Mouse (Mus musculus) liver, postnatal 0 days (tissue): ENCODE data around the gene Adamts7. TPM values are rescaled to one million over a fixed set of nuclear protein-coding genes. Genes with fewer than 3 reads are reported as not detected.
A peak's percentile ranks its signal among the peaks of the same experiment; 100 is the strongest.

ENCODE experiments used
- ATAC-seq: fragments of 200-750 bp; cut with Nextera tagmentation; 2 replicates; pipeline ENCODE4 v1.8.0; 2017; ENCODE audit warnings: mild to moderate bottlenecking, moderate library complexity
- DNase-seq: peaks from one replicate; pipeline ENCODE4 v3.0.0-alpha.2; 2016
- H3K27ac ChIP-seq: fragments of 300-500 bp; sonication (generic); 2 replicates; pipeline ENCODE4 v1.5.1; 2014; ENCODE audit warnings: antibody characterized with exemption, moderate library complexity, mild to moderate bottlenecking, low read depth
- H3K27me3 ChIP-seq: fragments of 300-500 bp; sonication (generic); 2 replicates; pipeline ENCODE4 v1.6.1; 2014; ENCODE audit warnings: low read length, control low read depth, mixed read lengths; ENCODE audit not compliant: insufficient read depth
- H3K36me3 ChIP-seq: fragments of 300-500 bp; sonication (generic); replicated peaks from 2 replicates; pipeline ENCODE4 v1.6.1; 2014; ENCODE audit warnings: mild to moderate bottlenecking, control low read depth, low read length, moderate library complexity, mixed read lengths; ENCODE audit not compliant: insufficient read depth
- H3K4me1 ChIP-seq: fragments of 300-500 bp; sonication (generic); 2 replicates; pipeline ENCODE4 v1.6.1; 2014; ENCODE audit warnings: antibody characterized with exemption, mild to moderate bottlenecking, control low read depth; ENCODE audit not compliant: insufficient read depth
- H3K4me2 ChIP-seq: fragments of 300-500 bp; sonication (generic); 2 replicates; pipeline ENCODE4 v1.6.1; 2014; ENCODE audit warnings: low read depth, mild to moderate bottlenecking, low read length, moderate library complexity, mixed read lengths
- H3K4me3 ChIP-seq: fragments of 300-500 bp; sonication (generic); 2 replicates; pipeline ENCODE4 v1.5.1; 2014; ENCODE audit warnings: low read depth, low read length
- H3K9ac ChIP-seq: fragments of 300-500 bp; sonication (generic); replicated peaks from 2 replicates; pipeline ENCODE4 v1.6.1; 2014; ENCODE audit warnings: mild to moderate bottlenecking, moderate library complexity
- H3K9me3 ChIP-seq: fragments of 300-500 bp; sonication (generic); 2 replicates; pipeline ENCODE4 v1.6.1; 2016; ENCODE audit warnings: mild to moderate bottlenecking, control low read depth, low read length, mixed read lengths
- CTCF ChIP-seq: sonication (generic); IDR thresholded peaks from 2 replicates; pipeline ENCODE4 v1.5.1; 2016; ENCODE audit warnings: antibody characterized with exemption, low read depth
- EP300 ChIP-seq: IDR thresholded peaks from 2 replicates; pipeline ENCODE4 v1.6.1; 2016; ENCODE audit warnings: antibody characterized with exemption, low read depth, mild to moderate bottlenecking
- WGBS: fragments of 180-500 bp; shearing (Covaris S2); extraction: QIAGEN DNeasy Blood & Tissue Kit; methylation state at CpG from one replicate; pipeline ENCODE4 v1.1.7; 2014; ENCODE audit not compliant: insufficient replicate concordance; 5-methylcytosine and 5-hydroxymethylcytosine counted together
- polyA plus RNA-seq: library from polyadenylated mRNA; unstranded; fragments of >200 nt; fragmentation: Nextera tagmentation; extraction: Ambion mirVana; gene quantifications from 2 replicates; pipeline ENCODE4 v1.2.1, GENCODE M21; 2015

Adamts7 gene
- polyA plus RNA-seq, 1 experiment from 2014 or later = 2.0 TPM

DNA sequence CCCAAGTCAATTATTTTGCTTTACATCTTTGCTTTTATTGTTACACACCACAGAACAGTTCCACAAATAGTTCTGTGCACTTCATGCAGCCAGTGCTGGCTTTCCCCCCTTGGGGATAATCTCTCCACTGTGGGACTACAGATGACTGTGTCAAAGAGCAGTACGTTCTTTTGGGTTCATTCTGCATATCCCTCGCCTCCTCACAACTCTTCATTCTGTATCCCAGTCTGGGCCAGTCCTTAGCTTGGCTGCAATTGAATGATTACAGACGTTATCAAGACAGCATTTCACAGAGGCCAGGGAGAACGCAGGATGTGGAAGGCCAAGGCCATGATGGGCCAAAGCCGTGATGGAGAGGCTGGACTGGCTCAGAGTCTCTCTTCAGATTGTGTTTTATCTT is 16.0 kb upstream of the Adamts7 start:
- Histone ChIP-seq H3K9ac (no peak overlapping the region), H3K9me3 (no peaks in the 10 kb centered on the region), H3K4me1 (no peaks in the 10 kb centered on the region), H3K36me3 (no peaks in the 10 kb centered on the region), H3K4me3 (no peak overlapping the region), H3K4me2 (no peak overlapping the region), H3K27me3 (no peaks in the 10 kb centered on the region), H3K27ac (no peak overlapping the region)
- no peak for TF ChIP-seq CTCF
- no peak for TF ChIP-seq EP300
- DNase-seq = no peak
- no peak for ATAC-seq
- WGBS = 59% methylated on average over 5 of the region's 5 CpGs

DNA sequence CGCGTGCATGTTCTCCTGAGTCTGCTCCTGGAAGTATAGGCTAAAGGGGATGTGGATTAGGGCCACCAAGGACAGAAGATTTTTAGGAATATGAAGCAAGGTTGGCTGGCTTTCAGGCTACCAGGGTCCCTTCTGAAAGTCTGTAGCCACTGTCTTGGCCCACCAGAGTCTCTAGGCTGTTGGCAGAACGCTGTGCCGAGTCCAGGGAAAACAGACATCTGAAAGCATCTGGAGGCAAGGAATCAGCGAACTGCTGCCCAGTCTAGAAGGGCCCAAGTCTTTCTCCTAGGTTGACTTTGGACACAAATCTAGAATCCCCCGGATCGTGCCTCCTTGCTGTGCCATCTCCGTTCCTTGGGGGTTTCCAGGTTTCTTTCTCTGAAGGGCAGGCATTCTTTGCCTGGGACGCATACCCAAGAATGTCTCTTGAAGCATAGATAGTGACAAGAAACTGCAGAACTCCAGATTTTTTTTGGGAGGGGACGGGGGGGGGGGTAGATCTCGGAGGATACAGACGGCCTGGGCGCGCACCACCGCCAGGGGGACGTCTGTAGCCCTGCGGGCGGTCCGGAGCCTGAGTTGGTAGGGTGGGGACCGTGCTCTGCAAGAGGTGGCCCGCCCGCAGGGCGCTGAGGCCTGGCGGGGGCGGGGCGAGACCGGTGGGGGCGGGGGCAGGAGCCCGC is 485 bp upstream of the Adamts7 start:
- H3K27me3 ChIP-seq = peaks cover 33% of the 10 kb centered on the region
- H3K4me2 ChIP-seq = peak overlapping the region; percentile 91
- TF ChIP-seq EP300 (no peak), CTCF (peak; percentile 54)
- H3K4me3 ChIP-seq = peak overlapping the region; percentile 63
- H3K27ac ChIP-seq = no peak overlapping the region
- H3K9ac ChIP-seq = peak overlapping the region; percentile 62
- no peaks in the 10 kb centered on the region for H3K9me3 ChIP-seq
- H3K36me3 ChIP-seq = no peaks in the 10 kb centered on the region
- 10% methylated on average over 29 of the region's 29 CpGs for WGBS
- ATAC-seq = peak; percentile 60
- H3K4me1 ChIP-seq = peaks cover 18% of the 10 kb centered on the region; the same call in 1 of the 2 replicates
- DNase-seq = peak; percentile 55

DNA sequence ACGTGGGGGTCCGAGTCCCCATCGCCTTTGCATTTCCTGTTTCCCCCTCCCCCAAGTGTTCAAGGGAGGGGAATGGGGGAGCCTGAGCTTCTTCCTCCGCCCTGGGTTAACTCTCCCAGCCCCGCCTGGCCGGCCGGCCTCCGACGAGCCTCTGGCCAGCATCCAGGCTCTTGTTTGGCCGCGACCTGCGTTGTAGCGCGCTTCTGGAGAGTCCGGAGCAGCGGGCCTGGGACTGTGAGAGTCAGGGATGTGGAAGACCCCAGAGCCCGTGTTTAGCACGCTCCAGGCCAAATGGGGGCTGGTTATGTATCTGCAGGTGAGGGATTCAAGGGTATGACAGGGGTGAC is 853 bp downstream of the Adamts7 start:
- no peak overlapping the region for H3K27ac ChIP-seq
- peaks cover 18% of the 10 kb centered on the region; the same call in 1 of the 2 replicates for H3K4me1 ChIP-seq
- H3K4me2 ChIP-seq = peak overlapping the region; percentile 91
- DNase-seq (peak; percentile 43), ATAC-seq (no peak)
- no peaks in the 10 kb centered on the region for H3K36me3 ChIP-seq
- H3K9me3 ChIP-seq = no peaks in the 10 kb centered on the region
- 2% methylated on average over 17 of the region's 18 CpGs for WGBS
- peaks cover 33% of the 10 kb centered on the region for H3K27me3 ChIP-seq
- TF ChIP-seq CTCF (no peak), EP300 (no peak)
- H3K9ac ChIP-seq = peak overlapping the region; percentile 50
- peak overlapping the region; percentile 63 for H3K4me3 ChIP-seq

DNA sequence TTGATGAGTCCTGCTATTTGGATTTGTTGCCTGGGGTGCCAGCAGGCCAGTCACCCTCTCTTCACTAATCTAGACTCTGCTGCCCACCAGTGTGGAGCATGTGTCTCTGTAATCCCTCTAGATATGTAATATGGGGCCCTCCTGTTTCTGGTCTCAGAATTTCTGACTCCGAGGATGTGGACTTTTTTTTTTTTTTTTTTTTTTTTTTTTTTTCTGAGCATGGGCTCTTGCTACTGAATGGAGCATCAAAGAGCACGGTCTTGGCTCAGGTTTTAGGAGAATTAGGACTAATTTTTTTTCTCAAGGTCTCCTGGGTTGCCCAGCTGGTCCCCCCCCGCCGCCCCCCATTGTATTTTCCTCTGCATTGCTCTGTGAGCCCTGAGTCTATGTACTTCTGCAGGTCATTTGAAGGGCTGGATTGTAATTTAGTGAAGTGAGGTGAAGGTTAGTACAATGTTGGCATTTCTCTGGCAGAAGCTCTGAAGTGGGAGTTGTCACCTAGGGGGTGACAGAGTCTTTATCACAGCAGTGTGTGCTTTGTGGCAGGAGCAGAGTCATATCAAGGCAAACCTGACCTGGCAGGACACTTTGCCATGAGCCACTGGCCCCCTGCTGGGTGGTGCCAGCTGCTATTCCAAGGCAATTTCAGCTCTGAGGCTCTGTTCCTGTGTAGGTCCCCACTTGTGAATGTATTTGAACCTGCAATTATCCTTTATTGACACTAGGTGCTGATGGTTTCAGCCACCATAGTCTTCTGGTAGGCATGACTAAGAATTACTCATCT is 2.0 kb downstream of the Adamts7 start:
- H3K9ac ChIP-seq = no peak overlapping the region
- TF ChIP-seq CTCF (no peak; the same call in 1 of the 2 replicates), EP300 (no peak)
- H3K27me3 ChIP-seq = peaks cover 33% of the 10 kb centered on the region
- WGBS = 56% methylated on average over 4 of the region's 4 CpGs
- H3K4me1 ChIP-seq = peaks cover 18% of the 10 kb centered on the region; the same call in 1 of the 2 replicates
- H3K27ac ChIP-seq = peak overlapping the region; percentile 8; the same call in 1 of the 2 replicates
- no peaks in the 10 kb centered on the region for H3K9me3 ChIP-seq
- H3K4me3 ChIP-seq = no peak overlapping the region
- ATAC-seq (no peak), DNase-seq (no peak)
- H3K4me2 ChIP-seq = no peak overlapping the region
- H3K36me3 ChIP-seq = no peaks in the 10 kb centered on the region

DNA sequence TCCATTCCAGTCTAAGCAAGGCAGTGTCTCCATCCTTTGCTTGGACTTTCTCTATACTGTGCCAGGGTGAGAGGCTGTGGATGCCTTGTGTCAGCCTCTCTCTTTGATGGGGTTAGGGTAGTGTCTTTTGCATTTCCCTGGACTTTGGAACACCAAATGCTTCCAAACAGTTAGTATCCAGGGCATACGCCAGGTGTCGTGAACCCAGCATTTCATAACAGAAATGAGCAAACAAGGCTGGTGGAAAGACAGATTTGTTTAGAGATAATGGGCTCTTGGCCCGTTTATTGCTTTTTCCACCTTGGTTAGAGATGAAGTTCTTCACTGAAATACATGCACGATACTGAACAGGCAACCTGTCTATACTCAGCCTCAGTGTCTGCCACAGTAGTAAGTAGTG is 2.7 kb downstream of the Adamts7 start:
- H3K27ac ChIP-seq = peak overlapping the region; percentile 44; the same call in 1 of the 2 replicates
- no peaks in the 10 kb centered on the region for H3K9me3 ChIP-seq
- peaks cover 33% of the 10 kb centered on the region for H3K27me3 ChIP-seq
- 54% methylated on average over 4 of the region's 4 CpGs for WGBS
- peak; percentile 75 for ATAC-seq
- H3K4me3 ChIP-seq = no peak overlapping the region
- H3K4me2 ChIP-seq = 0 out of 2 replicates have a peak overlapping the region, but pooled peaks have one; percentile 7
- H3K36me3 ChIP-seq = no peaks in the 10 kb centered on the region
- no peak overlapping the region for H3K9ac ChIP-seq
- no peak for DNase-seq
- peaks cover 18% of the 10 kb centered on the region; the same call in 1 of the 2 replicates for H3K4me1 ChIP-seq
- TF ChIP-seq CTCF (no peak), EP300 (0 out of 2 replicates have a peak, but pooled peaks have one; percentile 29)

DNA sequence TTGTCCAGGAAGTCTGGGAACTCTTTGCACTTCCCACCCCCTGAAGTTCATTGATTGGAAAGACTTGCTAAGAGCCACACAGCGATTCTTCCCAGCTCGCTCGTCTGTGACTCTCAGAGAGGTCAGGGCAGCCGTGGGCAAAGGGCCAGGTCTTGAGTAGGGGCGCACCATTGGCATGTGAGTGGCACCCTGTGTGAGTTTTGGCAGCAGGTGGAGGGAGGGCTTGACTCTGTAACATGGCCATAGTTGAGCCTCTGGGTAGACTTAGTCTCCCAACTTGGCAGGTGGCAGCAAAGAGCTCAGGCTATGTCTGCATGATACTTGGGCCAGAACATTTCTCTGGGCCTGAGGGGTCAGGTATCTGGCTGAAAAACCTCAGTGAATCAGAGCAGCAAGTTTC is 3.7 kb downstream of the Adamts7 start:
- Histone ChIP-seq H3K27ac (no peak overlapping the region), H3K4me3 (no peak overlapping the region), H3K9me3 (no peaks in the 10 kb centered on the region), H3K27me3 (peaks cover 30% of the 10 kb centered on the region), H3K4me2 (no peak overlapping the region), H3K36me3 (no peaks in the 10 kb centered on the region), H3K9ac (no peak overlapping the region), H3K4me1 (peaks cover 18% of the 10 kb centered on the region; the same call in 1 of the 2 replicates)
- no peak for DNase-seq
- WGBS = 52% methylated on average over 5 of the region's 5 CpGs
- TF ChIP-seq CTCF (no peak), EP300 (no peak)
- no peak for ATAC-seq
